Mouse (Mus musculus): ENCODE measurements around the gene Cd40. TPM values are rescaled to one million over a fixed set of nuclear protein-coding genes. Genes with fewer than 3 reads are reported as not detected.
A peak's percentile ranks its signal among the peaks of the same experiment; 100 is the strongest.

Gene Cd40
- polyA plus RNA-seq, 1 experiment from 2014 or later = 8.1 TPM

- no peaks in the 10 kb centered on the region for H3K36me3 ChIP-seq
- H3K27ac ChIP-seq = peak within 1 kb of the TSS; percentile 41; the same call in 1 of the 2 replicates
- 86% methylated on average over 2 of the region's 2 CpGs for WGBS
- H3K9me3 ChIP-seq = no peaks in the 10 kb centered on the region
- no peak within 1 kb of the TSS for H3K4me3 ChIP-seq
- H3K27me3 ChIP-seq (ENCODE audit: insufficient read depth, poor library complexity, severe bottlenecking) = peaks cover 31% of the 10 kb centered on the region
- DNase-seq (ENCODE audit: low spot score) = no peak
- H3K4me1 ChIP-seq (replicated peaks) = peaks cover 30% of the 10 kb centered on the region
These were observed 35.2 kb downstream of the Cd40 start, which contains the start of gene 1700025C18Rik for GRCm38 (mm10) chr2:165090650-165091049. Gene 1700025C18Rik, minus strand, starts transcription at chr2:165090750.

- 70% methylated on average over 8 of the region's 8 CpGs for WGBS
- H3K36me3 ChIP-seq = no peaks in the 10 kb centered on the region
- no peak overlapping the region for H3K4me3 ChIP-seq
- peaks cover 34% of the 10 kb centered on the region for H3K27me3 ChIP-seq (ENCODE audit: insufficient read depth, poor library complexity, severe bottlenecking)
- no peak for DNase-seq (ENCODE audit: low spot score)
- peak overlapping the region; percentile 41; the same call in 1 of the 2 replicates for H3K27ac ChIP-seq
- peaks cover 38% of the 10 kb centered on the region for H3K4me1 ChIP-seq (replicated peaks)
- no peaks in the 10 kb centered on the region for H3K9me3 ChIP-seq
These were observed 36.1 kb downstream of the Cd40 start for GRCm38 (mm10) chr2:165091433-165091965.

DNA sequence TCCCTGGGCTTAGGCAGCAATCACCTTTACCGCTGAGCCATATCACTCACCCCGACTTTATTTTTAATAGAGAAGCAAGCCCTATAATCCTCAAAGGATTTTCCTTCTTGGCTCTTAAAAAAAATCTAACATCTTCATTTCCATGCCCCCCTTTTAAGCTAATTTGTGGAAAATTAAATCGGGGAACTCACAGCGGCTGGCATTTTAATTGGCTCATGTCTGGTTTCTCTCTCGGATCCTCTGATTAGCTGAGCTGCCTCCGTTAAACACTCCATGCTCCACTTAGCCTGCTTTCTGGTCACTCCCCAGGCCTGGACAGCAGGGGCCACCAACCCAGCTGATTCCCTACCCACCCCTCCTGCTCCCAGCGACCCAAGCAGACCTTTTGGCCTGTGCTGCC lies 37.0 kb downstream of the Cd40 start:
- H3K27me3 ChIP-seq (ENCODE audit: insufficient read depth, poor library complexity, severe bottlenecking) = peaks cover 43% of the 10 kb centered on the region
- H3K27ac ChIP-seq = 0 out of 2 replicates have a peak overlapping the region, but pooled peaks have one; percentile 17
- no peak overlapping the region for H3K4me3 ChIP-seq
- H3K36me3 ChIP-seq = no peaks in the 10 kb centered on the region
- WGBS = 67% methylated on average over 7 of the region's 7 CpGs
- H3K4me1 ChIP-seq (replicated peaks) = peaks cover 44% of the 10 kb centered on the region
- no peak for DNase-seq (ENCODE audit: low spot score)
- no peaks in the 10 kb centered on the region for H3K9me3 ChIP-seq

DNA sequence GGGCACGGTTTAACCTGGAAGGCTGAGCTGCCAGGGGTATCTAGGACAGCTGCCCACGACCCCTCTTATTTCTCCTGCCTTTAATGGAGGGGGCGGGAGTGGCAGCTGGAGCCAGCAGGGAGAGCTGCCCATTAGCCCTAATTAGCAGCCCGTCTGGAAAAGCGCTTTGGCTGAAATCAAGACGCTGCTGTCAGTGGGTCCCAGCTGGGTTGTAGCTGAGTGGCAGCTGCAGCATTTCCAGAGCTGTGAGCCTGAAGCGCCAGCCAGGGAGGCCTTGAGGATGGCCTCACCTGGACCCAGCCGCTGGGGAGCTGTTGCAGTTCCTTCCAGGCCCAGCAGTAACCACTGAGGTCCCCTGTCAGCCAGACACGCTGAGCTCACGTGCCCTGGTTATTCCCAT lies 40.9 kb downstream of the Cd40 start:
- no peaks in the 10 kb centered on the region for H3K36me3 ChIP-seq
- peaks cover 66% of the 10 kb centered on the region for H3K4me1 ChIP-seq (replicated peaks)
- DNase-seq (ENCODE audit: low spot score) = peak; percentile 50
- no peak overlapping the region for H3K4me3 ChIP-seq
- 25% methylated on average over 10 of the region's 10 CpGs for WGBS
- peak overlapping the region; percentile 42; the same call in 1 of the 2 replicates for H3K27ac ChIP-seq
- H3K9me3 ChIP-seq = no peaks in the 10 kb centered on the region
- peaks cover 63% of the 10 kb centered on the region for H3K27me3 ChIP-seq (ENCODE audit: insufficient read depth, poor library complexity, severe bottlenecking)

- Histone ChIP-seq H3K27me3 (ENCODE audit: insufficient read depth, poor library complexity, severe bottlenecking) (peaks cover 78% of the 10 kb centered on the region), H3K27ac (no peak overlapping the region), H3K9me3 (no peaks in the 10 kb centered on the region), H3K36me3 (no peaks in the 10 kb centered on the region), H3K4me1 (replicated peaks) (peaks cover 57% of the 10 kb centered on the region), H3K4me3 (no peak overlapping the region)
- WGBS = 84% methylated on average over 3 of the region's 3 CpGs
- DNase-seq (ENCODE audit: low spot score) = no peak
These were observed 43.4 kb downstream of the Cd40 start for GRCm38 (mm10) chr2:165098861-165099260.

- Histone ChIP-seq H3K27me3 (ENCODE audit: insufficient read depth, poor library complexity, severe bottlenecking) (peaks cover 88% of the 10 kb centered on the region), H3K4me1 (replicated peaks) (peaks cover 51% of the 10 kb centered on the region), H3K9me3 (no peaks in the 10 kb centered on the region), H3K27ac (no peak overlapping the region), H3K36me3 (no peaks in the 10 kb centered on the region), H3K4me3 (no peak overlapping the region)
- whole genome bisulfite sequencing = 19% methylated on average over 6 of the region's 6 CpGs
- no peak for DNase-seq (ENCODE audit: low spot score)
These were observed 45.3 kb downstream of the Cd40 start for GRCm38 (mm10) chr2:165100749-165101148.

DNA sequence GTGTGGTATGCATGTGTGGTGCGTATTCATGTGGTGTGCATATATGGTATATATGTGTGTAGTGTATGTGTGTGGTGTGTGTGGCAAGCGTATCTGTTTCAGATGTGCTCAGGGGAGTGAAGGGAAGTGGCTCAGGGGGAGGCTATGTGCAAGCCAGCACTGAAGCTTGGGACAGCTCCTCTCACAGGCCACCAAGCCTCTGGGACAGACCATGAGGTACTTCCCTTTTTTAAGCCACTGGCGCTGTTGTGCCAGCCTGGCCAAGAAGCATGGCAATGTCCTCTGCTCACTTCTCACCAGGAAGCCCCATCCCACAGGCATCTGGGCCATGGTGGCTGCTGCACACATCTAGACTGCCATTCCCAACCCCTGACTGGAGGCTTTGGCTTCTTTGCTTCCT lies 47.5 kb downstream of the Cd40 start:
- no peak for DNase-seq (ENCODE audit: low spot score)
- Histone ChIP-seq H3K9me3 (no peaks in the 10 kb centered on the region), H3K4me1 (replicated peaks) (peaks cover 49% of the 10 kb centered on the region), H3K4me3 (no peak overlapping the region), H3K27ac (no peak overlapping the region), H3K27me3 (ENCODE audit: insufficient read depth, poor library complexity, severe bottlenecking) (peaks cover 89% of the 10 kb centered on the region), H3K36me3 (no peaks in the 10 kb centered on the region)
- 82% methylated on average over 3 of the region's 3 CpGs for WGBS

DNA sequence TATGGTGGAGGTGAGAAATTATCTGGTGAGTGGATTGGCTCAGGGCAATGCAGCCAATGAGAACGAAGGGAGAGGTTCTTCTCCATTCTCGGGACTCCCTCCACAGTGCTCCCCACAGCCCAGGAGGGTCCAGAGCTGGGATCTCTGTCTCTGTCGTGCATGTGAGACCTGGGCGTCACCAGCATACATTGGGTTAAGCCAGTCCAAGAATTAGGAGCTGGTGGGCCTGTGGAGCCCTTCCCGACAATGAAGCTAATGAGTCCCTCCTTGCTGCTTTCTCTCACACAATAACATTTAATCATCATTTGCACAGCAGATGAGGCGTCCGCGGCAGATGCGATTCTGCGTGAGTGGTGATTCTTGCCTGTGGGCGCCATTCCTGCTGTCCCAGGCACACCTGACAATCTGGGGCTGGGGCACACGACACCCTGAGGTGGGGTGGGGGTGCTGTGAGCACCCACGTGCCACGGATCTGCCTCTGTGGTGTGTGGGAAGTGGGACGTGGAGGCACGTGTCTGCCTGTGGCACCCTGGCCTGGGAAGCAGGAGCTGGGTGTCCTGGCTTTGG lies 50.2 kb downstream of the Cd40 start:
- no peak overlapping the region for H3K4me3 ChIP-seq
- H3K27me3 ChIP-seq (ENCODE audit: insufficient read depth, poor library complexity, severe bottlenecking) = peaks cover 92% of the 10 kb centered on the region
- WGBS = 75% methylated on average over 16 of the region's 16 CpGs
- peaks cover 40% of the 10 kb centered on the region for H3K4me1 ChIP-seq (replicated peaks)
- no peaks in the 10 kb centered on the region for H3K36me3 ChIP-seq
- no peak overlapping the region for H3K27ac ChIP-seq
- no peaks in the 10 kb centered on the region for H3K9me3 ChIP-seq
- no peak for DNase-seq (ENCODE audit: low spot score)

DNA sequence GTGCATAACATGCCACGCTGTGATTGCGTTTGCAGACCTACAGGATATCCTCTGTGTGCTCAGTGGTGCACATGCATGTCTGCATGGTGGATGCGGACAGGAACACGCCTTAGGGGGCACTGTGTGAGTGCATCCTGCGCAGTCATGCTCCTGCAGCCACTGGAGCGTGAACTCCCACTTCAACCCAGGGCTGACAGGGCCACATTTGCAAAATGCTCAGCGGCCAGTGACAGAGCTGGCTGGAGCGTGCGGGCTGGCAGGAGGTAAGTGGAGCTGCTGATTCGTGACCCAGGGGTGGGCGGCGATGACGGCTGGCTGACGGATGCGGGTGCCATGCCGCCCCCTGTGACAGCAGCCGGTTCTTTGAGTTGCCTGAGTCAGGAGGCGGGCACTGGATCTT lies 51.2 kb downstream of the Cd40 start:
- Histone ChIP-seq H3K4me3 (peak overlapping the region; percentile 21; the same call in 1 of the 2 replicates), H3K36me3 (no peaks in the 10 kb centered on the region), H3K27me3 (ENCODE audit: insufficient read depth, poor library complexity, severe bottlenecking) (peaks cover 94% of the 10 kb centered on the region), H3K9me3 (no peaks in the 10 kb centered on the region), H3K27ac (0 out of 2 replicates have a peak overlapping the region, but pooled peaks have one; percentile 40), H3K4me1 (replicated peaks) (peaks cover 30% of the 10 kb centered on the region)
- 19% methylated on average over 18 of the region's 18 CpGs for WGBS
- DNase-seq (ENCODE audit: low spot score) = peak; percentile 34

GRCm38 (mm10) chr2:165112149-165112548 lies 56.7 kb downstream of the Cd40 start:
- peak; percentile 88 for DNase-seq (ENCODE audit: low spot score)
- H3K4me3 ChIP-seq = peak overlapping the region; percentile 31
- H3K9me3 ChIP-seq = no peaks in the 10 kb centered on the region
- no peaks in the 10 kb centered on the region for H3K36me3 ChIP-seq
- 1% methylated on average over 54 of the region's 54 CpGs for WGBS
- peak overlapping the region; percentile 47 for H3K27ac ChIP-seq
- peaks cover 100% of the 10 kb centered on the region for H3K27me3 ChIP-seq (ENCODE audit: insufficient read depth, poor library complexity, severe bottlenecking)
- H3K4me1 ChIP-seq (replicated peaks) = peaks cover 60% of the 10 kb centered on the region

DNA sequence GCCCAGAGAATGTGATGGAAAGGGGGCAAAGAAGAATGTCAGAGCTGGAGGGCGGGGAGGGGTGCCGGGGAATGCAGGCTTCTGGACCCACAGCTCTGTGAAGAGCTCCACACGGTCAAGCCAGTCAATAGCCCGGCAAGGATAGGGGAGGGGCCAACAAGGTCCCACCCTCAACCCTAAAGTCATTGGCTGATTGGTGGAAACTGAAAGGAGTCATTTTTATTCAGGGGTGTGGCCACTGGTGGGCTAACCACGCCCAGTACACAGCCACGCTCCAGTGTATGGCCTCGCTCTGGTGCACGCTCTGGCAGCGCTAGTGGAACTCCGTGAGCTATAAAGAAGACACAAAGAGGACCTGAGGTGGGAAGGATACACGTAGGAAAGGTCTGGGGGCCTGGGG lies 58.3 kb downstream of the Cd40 start:
- Histone ChIP-seq H3K4me1 (replicated peaks) (peaks cover 55% of the 10 kb centered on the region), H3K4me3 (no peak overlapping the region), H3K27me3 (ENCODE audit: insufficient read depth, poor library complexity, severe bottlenecking) (peaks cover 98% of the 10 kb centered on the region), H3K36me3 (no peaks in the 10 kb centered on the region), H3K9me3 (no peaks in the 10 kb centered on the region), H3K27ac (no peak overlapping the region)
- WGBS = 22% methylated on average over 11 of the region's 11 CpGs
- DNase-seq (ENCODE audit: low spot score) = peak; percentile 72

- Histone ChIP-seq H3K27ac (0 out of 2 replicates have a peak overlapping the region, but pooled peaks have one; percentile 24), H3K4me3 (no peak overlapping the region), H3K36me3 (peaks cover 14% of the 10 kb centered on the region), H3K4me1 (replicated peaks) (peaks cover 52% of the 10 kb centered on the region), H3K9me3 (no peaks in the 10 kb centered on the region), H3K27me3 (ENCODE audit: insufficient read depth, poor library complexity, severe bottlenecking) (peaks cover 64% of the 10 kb centered on the region)
- no peak for DNase-seq (ENCODE audit: low spot score)
- WGBS = 79% methylated on average over 9 of the region's 9 CpGs
These were observed 65.3 kb downstream of the Cd40 start for GRCm38 (mm10) chr2:165120765-165121164.

GRCm38 (mm10) chr2:165121206-165121840 lies 65.9 kb downstream of the Cd40 start:
- peaks cover 54% of the 10 kb centered on the region for H3K4me1 ChIP-seq (replicated peaks)
- DNase-seq (ENCODE audit: low spot score) = peak; percentile 49
- peaks cover 14% of the 10 kb centered on the region for H3K36me3 ChIP-seq
- H3K27me3 ChIP-seq (ENCODE audit: insufficient read depth, poor library complexity, severe bottlenecking) = peaks cover 64% of the 10 kb centered on the region
- no peaks in the 10 kb centered on the region for H3K9me3 ChIP-seq
- 0 out of 2 replicates have a peak overlapping the region, but pooled peaks have one; percentile 24 for H3K27ac ChIP-seq
- WGBS = 33% methylated on average over 10 of the region's 10 CpGs
- H3K4me3 ChIP-seq = no peak overlapping the region

All from hindbrain, embryonic 10.5 days (tissue).